In the genomic region with DNA sequence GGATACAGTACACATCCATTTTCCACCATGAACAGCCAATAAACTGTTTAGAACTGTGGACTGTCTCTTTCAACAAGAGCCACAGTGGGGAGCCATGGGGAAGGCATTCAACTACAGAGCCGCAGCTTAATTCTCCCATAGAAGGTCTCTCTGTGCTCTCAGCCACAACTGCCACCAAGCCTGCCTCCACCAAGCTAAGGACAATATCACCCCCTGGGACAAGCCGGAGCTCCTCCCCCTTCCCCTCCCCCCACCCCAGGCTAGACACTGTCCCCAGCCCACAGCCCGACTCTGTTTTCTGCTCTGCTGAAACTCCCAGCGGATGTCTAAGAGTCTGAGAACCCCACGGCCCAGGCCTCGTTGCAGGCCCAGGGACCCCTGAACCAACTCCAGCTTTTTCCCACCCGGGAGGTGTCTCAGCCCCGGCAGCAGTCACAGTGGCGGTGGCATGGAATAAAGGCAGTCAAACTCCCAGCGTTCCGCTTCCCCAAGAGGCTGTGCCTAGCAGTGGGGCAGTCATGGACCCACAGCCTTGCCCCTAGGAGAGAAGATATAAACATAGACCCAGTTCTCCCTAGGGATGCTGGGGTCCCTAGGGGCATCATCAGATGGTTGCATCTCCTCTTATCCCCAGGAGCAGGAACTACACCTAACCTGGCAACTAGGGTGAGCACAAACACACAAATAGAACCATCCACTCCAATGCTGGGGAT, we compare ENCODE assay signal across 12 mouse cellular contexts. TPM values are rescaled to one million over a fixed set of nuclear protein-coding genes. Genes with fewer than 3 reads are reported as not detected.
DNase-seq lines count a peak whose midpoint lies in the region; ATAC-seq and TF ChIP-seq lines count a peak whose summit lies in the region.
"Had no signal": no experiment of that assay in that cellular context is flagged by ENCODE, and none has a peak within 500 bp of the region (broad histone marks: within the 10 kb centered on the region; RNA-seq: fewer than 3 reads in every experiment).

No protein-coding gene starts in this region.

- peak overlapping the region; percentile 27; the same call in 1 of the 2 replicates for H3K9ac ChIP-seq in heart, embryonic 14.5 days (ENCODE audit: low read length)
- H3K9ac ChIP-seq in ES-Bruce4 (ENCODE audit: low read depth, poor library complexity, severe bottlenecking), result peak overlapping the region; percentile 20; the same call in 1 of the 2 replicates
- H3K9ac ChIP-seq in limb, embryonic 12.5 days (replicated peaks), result no peak overlapping the region; the same call in 1 of the 2 replicates

- no peaks in the 10 kb centered on the region for H3K36me3 ChIP-seq in heart, embryonic 14.5 days (ENCODE audit: control insufficient read depth, insufficient read depth, low read length)
- H3K36me3 ChIP-seq in ES-Bruce4 (ENCODE audit: control insufficient read depth, insufficient read depth, low read length, poor library complexity, severe bottlenecking), result no peaks in the 10 kb centered on the region
- no peaks in the 10 kb centered on the region for H3K36me3 ChIP-seq in forebrain, embryonic 10.5 days (replicated peaks)
- no peaks in the 10 kb centered on the region for H3K36me3 ChIP-seq in limb, embryonic 12.5 days

- H3K27me3 ChIP-seq in heart, embryonic 14.5 days (ENCODE audit: control insufficient read depth, insufficient read depth, low read length), result no peaks in the 10 kb centered on the region
- H3K27me3 ChIP-seq in ES-Bruce4 (ENCODE audit: control insufficient read depth, insufficient read depth, low read length, poor library complexity, severe bottlenecking), result no peaks in the 10 kb centered on the region
- no peaks in the 10 kb centered on the region for H3K27me3 ChIP-seq in forebrain, embryonic 10.5 days (ENCODE audit: poor library complexity, severe bottlenecking)
- H3K27me3 ChIP-seq in limb, embryonic 12.5 days, result no peaks in the 10 kb centered on the region

- H3K4me2 ChIP-seq in heart, embryonic 14.5 days (ENCODE audit: low read length), result no peak overlapping the region
- no peak overlapping the region for H3K4me2 ChIP-seq in limb, embryonic 12.5 days
- H3K4me2 ChIP-seq: liver, embryonic 11.5 days had no signal

- 0 out of 2 replicates have a peak, but pooled peaks have one; percentile 10 for TF ChIP-seq EP300 in ES-Bruce4 (IDR thresholded peaks at IDR 0.05; ENCODE audit: insufficient read depth, low read depth, low read length)

- no peak overlapping the region for H3K27ac ChIP-seq in heart, embryonic 14.5 days (replicated peaks in 1 of 2; ENCODE audit: control insufficient read depth in 1 of 2, insufficient read depth in 1 of 2, low read depth in 2 of 2, low read length in 2 of 2)
- no peak overlapping the region for H3K27ac ChIP-seq in ES-Bruce4 (ENCODE audit: insufficient read depth, low read length)
- peak overlapping the region; percentile 89 for H3K27ac ChIP-seq in forebrain, embryonic 10.5 days
- peak overlapping the region; percentile 29; the same call in 1 of the 2 replicates for H3K27ac ChIP-seq in limb, embryonic 12.5 days

- DNase-seq in heart, postnatal 36 days, result no peak
- peak; percentile 69 for DNase-seq in forebrain, embryonic 10.5 days (ENCODE audit: extremely low spot score, low spot score)
- DNase-seq in left cerebral cortex, adult 11 months (ENCODE audit: low spot score), result no peak
- no peak for DNase-seq in spleen, postnatal 4 days (ENCODE audit: low spot score in 2 of 2)
- no peak for DNase-seq in left cerebral cortex, adult 8-10 months (ENCODE audit: low spot score in 2 of 2)
- DNase-seq: spleen, adult 18-20 months had no signal

- TF ChIP-seq POLR2A in ES-Bruce4 (IDR thresholded peaks at IDR 0.05; ENCODE audit: insufficient read depth, low read length), result no peak

- 27% methylated on average over 11 of the region's 11 CpGs for WGBS in heart, embryonic 14.5 days
- WGBS in forebrain, embryonic 10.5 days, result 10% methylated on average over 11 of the region's 11 CpGs
- WGBS in limb, embryonic 12.5 days, result 25% methylated on average over 11 of the region's 11 CpGs

- no peak overlapping the region for H3K4me3 ChIP-seq in heart, embryonic 14.5 days (ENCODE audit: control insufficient read depth in 1 of 2, insufficient read depth in 1 of 2, low read depth in 1 of 2, low read length in 2 of 2)
- no peak overlapping the region for H3K4me3 ChIP-seq in ES-Bruce4 (ENCODE audit: low read depth, low read length)
- H3K4me3 ChIP-seq in forebrain, embryonic 10.5 days, result peak overlapping the region; percentile 27
- no peak overlapping the region for H3K4me3 ChIP-seq in limb, embryonic 12.5 days (replicated peaks)

- ATAC-seq in heart, embryonic 14.5 days (ENCODE audit: insufficient number of reproducible peaks, insufficient read depth, low FRiP score, low read depth), result 0 out of 2 replicates have a peak, but pooled peaks have one; percentile 15
- ATAC-seq in limb, embryonic 12.5 days (ENCODE audit: insufficient number of reproducible peaks, insufficient read depth, low FRiP score, low TSS enrichment, low read depth), result no peak; the same call in 1 of the 2 replicates
- ATAC-seq: intestine, postnatal 0 days had no signal

- H3K9me3 ChIP-seq in heart, embryonic 14.5 days (ENCODE audit: control insufficient read depth, low read length), result no peaks in the 10 kb centered on the region
- no peaks in the 10 kb centered on the region for H3K9me3 ChIP-seq in ES-Bruce4 (replicated peaks; ENCODE audit: control insufficient read depth, insufficient read depth, low read length, poor library complexity, severe bottlenecking)
- H3K9me3 ChIP-seq in forebrain, embryonic 10.5 days, result no peaks in the 10 kb centered on the region
- H3K9me3 ChIP-seq in limb, embryonic 12.5 days, result no peaks in the 10 kb centered on the region

- intact Hi-C loops in heart, postnatal 36 days (cut with DNase I), result loop anchor here (5.0 kb wide), 1 partner anchor 33 kb away; no protein-coding TSS in a partner anchor

- no peak for TF ChIP-seq CTCF in ES-Bruce4 (IDR thresholded peaks at IDR 0.05; ENCODE audit: low read depth, low read length)

- H3K4me1 ChIP-seq in heart, embryonic 14.5 days (ENCODE audit: control insufficient read depth in 2 of 2, insufficient read depth in 2 of 2, low read length in 2 of 2), result peaks cover 3 to 11% of the 10 kb centered on the region in 2 experiments; a peak in 3 of 4 replicates
- peaks cover 7% of the 10 kb centered on the region for H3K4me1 ChIP-seq in ES-Bruce4 (ENCODE audit: control insufficient read depth, insufficient read depth, low read length)
- peaks cover 45% of the 10 kb centered on the region for H3K4me1 ChIP-seq in forebrain, embryonic 10.5 days
- H3K4me1 ChIP-seq in limb, embryonic 12.5 days (replicated peaks), result peaks cover 27% of the 10 kb centered on the region

RNA-seq across cellular contexts. Expression of gene Nmur1, which starts 1.0 kb away (rescaled TPM):
- not detected in 2 replicates for polyA plus RNA-seq in heart, embryonic 14.5 days (2014; fragmentation: Nextera tagmentation; extraction: Ambion mirVana)
- total RNA-seq in heart, postnatal 36 days (2021), result not detected
- not detected in 2 replicates for polyA plus RNA-seq in ES-Bruce4 (2011; ENCODE audit: insufficient read depth, insufficient read length, low read depth, missing spikeins)
- 0.17 and 0.27 TPM in 2 replicates for polyA plus RNA-seq in forebrain, embryonic 10.5 days (2016; fragmentation: Nextera tagmentation; extraction: Ambion mirVana)
- polyA plus RNA-seq in limb, embryonic 12.5 days (2016; fragmentation: Nextera tagmentation; extraction: Ambion mirVana), result not detected in 2 replicates
- total RNA-seq in left cerebral cortex, adult 8-10 months (2022), result under 1 TPM in 2 of 4 experiments, not detected in 2; 0.37 to 0.59 TPM
- total RNA-seq: neutrophil, adult 5-6 weeks had no signal
- polyA plus RNA-seq: liver, embryonic 11.5 days had no signal

RNA-seq across cellular contexts. Expression of gene Tex44, which starts 1.1 kb away (rescaled TPM):
- polyA plus RNA-seq in heart, embryonic 14.5 days (2014; fragmentation: Nextera tagmentation; extraction: Ambion mirVana), result not detected in 2 replicates
- not detected for total RNA-seq in heart, postnatal 36 days (2021)
- not detected in 2 replicates for polyA plus RNA-seq in ES-Bruce4 (2011; ENCODE audit: insufficient read depth, insufficient read length, low read depth, missing spikeins)
- not detected in 2 replicates for polyA plus RNA-seq in forebrain, embryonic 10.5 days (2016; fragmentation: Nextera tagmentation; extraction: Ambion mirVana)
- not detected in 2 replicates for polyA plus RNA-seq in limb, embryonic 12.5 days (2016; fragmentation: Nextera tagmentation; extraction: Ambion mirVana)
- total RNA-seq in left cerebral cortex, adult 8-10 months (2022), result not detected
- total RNA-seq: neutrophil, adult 5-6 weeks had no signal
- polyA plus RNA-seq: intestine, postnatal 0 days; liver, embryonic 11.5 days had no signal

Comparison
In these comparisons a context has a peak if more than half of its experiments do, and no peak if none do; other contexts are left out.
1. H3K27ac ChIP-seq: peak in forebrain, embryonic 10.5 days (single experiment) and limb, embryonic 12.5 days (single experiment); none in heart, embryonic 14.5 days (0 of 2) and ES-Bruce4 (single experiment).